Mouse (Mus musculus) brain, embryonic 14.5 days (tissue): ENCODE results near the gene Rxfp2. TPM values are rescaled to one million over a fixed set of nuclear protein-coding genes. Genes with fewer than 3 reads are reported as not detected.
A peak's percentile ranks its signal among the peaks of the same experiment; 100 is the strongest.

Experiments used
- DNase-seq: peaks from one replicate; pipeline ENCODE4 v3.0.0-alpha.2; 2011; ENCODE audit warnings: low read depth
- CTCF ChIP-seq: fragments of 200-500 bp; IDR thresholded peaks from 2 replicates; pipeline ENCODE4 v1.5.1; 2012; ENCODE audit warnings: inconsistent platforms, mild to moderate bottlenecking, moderate library complexity, borderline replicate concordance; ENCODE audit not compliant: insufficient read depth, insufficient read length; ENCODE audit errors: extremely low read depth
- POLR2A ChIP-seq: fragments of 200-500 bp; IDR thresholded peaks from 2 replicates; pipeline ENCODE4 v1.6.1; 2012; ENCODE audit warnings: mild to moderate bottlenecking, inconsistent platforms, borderline replicate concordance; ENCODE audit not compliant: poor library complexity, insufficient read depth, insufficient read length, severe bottlenecking; ENCODE audit errors: extremely low read depth
- polyA plus RNA-seq: library from polyadenylated mRNA; depleted of rRNA; stranded (reverse); fragments of >200 nt; gene quantifications from 2 replicates; pipeline ENCODE4 v1.2.3, GENCODE M21; 2012

Rxfp2 gene
- polyA plus RNA-seq, 1 experiment: 0.78 TPM

DNA sequence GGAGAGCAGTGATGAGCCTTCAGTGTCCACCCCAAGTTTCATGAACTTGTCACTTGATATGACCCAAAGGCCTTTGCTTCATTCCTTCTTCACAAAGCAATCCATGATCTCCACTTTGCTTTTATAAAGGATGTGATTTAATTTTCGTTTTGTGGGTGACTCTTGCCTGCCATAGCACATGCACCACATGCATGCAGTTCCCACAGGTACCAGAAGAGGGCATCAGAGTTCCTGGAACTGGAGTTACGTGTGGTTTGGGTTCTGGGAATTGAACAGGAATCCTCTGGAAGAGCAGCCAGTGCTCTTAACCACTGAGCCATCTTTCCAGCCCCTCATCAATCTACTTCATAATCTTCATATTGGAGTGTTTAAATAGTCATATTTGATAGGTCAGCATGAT is 26.1 kb downstream of the Rxfp2 start:
- DNase-seq: no peak
- TF ChIP-seq CTCF (peak; percentile 28; the same call in 1 of the 2 replicates), POLR2A (no peak)

DNA sequence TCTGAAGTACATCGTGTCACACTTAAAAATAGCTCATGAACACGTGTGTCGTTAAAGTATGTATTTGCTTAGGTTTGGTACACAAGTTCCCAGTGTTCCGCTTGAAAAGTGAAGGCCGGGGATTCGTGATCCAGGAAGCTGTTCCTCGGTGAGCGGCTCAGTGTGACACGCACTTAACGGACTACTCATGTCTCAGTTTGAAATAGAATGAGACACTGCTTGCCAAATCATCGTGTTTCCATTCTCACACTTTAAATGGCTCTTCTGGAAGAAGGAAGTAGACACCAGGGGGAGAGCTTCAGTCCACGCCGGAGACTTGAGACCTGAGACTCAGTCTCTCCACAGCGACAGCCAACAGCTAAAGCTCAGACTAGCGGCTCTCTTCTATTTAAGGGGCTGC is 28.0 kb downstream of the Rxfp2 start:
- peak; percentile 5 for DNase-seq
- TF ChIP-seq POLR2A: no peak
- TF ChIP-seq CTCF: no peak

GRCm38 (mm10) chr5:150049946-150050345 is 31.5 kb downstream of the Rxfp2 start:
- DNase-seq: peak; percentile 13

DNA sequence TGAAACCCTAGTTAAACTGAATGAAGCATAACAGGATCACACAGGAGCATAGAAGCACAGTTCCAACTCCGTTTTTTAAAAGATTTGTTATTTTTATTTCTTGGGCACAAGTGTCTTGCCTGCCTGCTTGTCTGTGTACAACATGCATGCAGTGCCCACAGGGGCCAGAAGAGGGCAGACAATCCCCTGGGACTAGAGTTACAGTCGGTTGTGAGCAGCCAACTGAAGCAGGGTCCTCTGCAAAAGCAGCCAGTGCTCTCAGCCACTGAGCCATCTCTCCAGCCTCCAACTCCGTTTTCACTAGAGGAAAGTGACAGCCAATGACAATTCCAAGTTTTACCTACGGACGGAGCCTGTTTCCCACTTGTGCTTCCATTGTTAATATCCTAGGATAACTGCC is 33.4 kb downstream of the Rxfp2 start:
- DNase-seq: peak; percentile 57
- TF ChIP-seq CTCF: peak; percentile 53; the same call in 1 of the 2 replicates
- TF ChIP-seq POLR2A: no peak

More at GRCm38 (mm10) chr5:150049946-150050345, 31.5 kb downstream of the Rxfp2 start:
- no peak for TF ChIP-seq POLR2A
- TF ChIP-seq CTCF: peak; percentile 47; the same call in 1 of the 2 replicates

DNA sequence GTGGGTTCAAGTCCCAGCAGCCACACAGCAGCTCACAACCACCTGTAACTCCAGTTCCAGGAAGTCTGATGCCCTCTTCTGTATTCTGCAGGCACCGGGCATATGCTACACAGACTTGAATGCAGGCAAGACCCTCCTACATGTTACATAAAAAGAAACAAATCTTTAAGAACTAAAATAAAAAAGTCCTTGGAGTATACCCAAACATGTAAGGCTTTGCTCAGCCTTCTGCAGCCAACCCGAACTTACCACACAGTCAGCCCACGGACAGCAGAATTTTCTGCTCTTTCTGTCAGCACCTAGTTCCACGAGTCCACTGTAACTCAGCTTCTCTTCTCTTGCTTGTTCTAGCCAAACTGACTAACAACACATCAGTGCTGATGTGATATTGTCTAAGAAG is 34.8 kb downstream of the Rxfp2 start:
- TF ChIP-seq POLR2A (no peak), CTCF (no peak)
- no peak for DNase-seq

DNA sequence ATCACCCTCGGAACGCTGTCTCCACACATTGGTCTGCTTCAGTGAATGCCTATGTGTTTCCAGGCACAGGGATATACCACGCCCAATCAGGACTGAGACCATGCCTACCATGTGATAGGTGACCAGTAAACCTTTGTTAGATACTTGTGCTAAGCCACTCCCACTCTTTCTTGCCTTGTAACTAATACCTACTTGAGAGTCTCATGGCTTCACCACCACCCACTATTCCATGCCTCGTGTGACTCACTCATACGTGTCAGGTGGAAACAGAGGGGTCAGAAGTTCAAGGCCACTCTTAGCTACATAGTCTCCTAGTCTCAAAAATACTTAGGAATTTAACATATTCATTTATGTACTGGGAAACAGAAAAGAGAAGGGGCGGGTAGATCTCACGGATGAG is 35.5 kb downstream of the Rxfp2 start:
- no peak for TF ChIP-seq POLR2A
- TF ChIP-seq CTCF: no peak
- no peak for DNase-seq

DNA sequence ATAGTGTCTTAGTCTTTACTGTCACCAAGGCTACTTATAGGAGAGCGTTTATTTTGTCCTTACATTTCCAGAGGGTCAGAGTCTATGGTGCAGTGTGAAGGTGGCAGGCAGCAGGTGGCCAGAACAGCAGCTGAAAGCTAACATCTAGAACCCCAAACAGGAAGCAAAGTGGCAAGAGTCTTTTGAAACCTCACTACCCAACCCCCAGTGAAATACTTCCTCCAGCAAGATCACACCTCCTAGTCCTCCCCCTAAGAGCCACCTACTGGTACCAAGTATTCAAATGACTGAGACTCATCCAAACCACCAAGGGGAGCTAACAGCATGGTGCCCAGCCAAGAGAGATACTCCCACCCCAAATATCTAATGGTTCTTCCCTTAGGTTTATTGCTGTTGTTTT is 36.8 kb downstream of the Rxfp2 start:
- no peak for DNase-seq
- TF ChIP-seq CTCF (no peak), POLR2A (no peak)

DNA sequence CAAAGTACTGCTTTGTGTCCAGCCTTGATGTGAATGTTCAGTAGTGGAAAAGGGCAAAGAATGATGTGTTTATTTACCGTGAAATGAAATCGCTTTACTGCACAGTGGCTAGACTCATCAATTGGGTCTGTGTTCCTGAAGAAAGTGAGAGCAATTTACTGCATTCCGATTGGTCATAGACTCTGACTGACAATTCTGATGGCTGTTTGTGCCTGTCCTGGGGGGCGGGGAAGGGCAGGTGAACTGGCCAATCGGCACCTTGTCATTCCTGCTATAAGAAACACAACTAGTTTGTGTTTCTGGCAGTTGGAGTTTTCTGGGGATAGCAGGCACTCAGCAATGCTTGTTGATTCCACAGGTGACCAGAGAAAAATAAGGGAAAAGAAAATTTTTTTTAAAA is 37.6 kb downstream of the Rxfp2 start:
- DNase-seq: peak; percentile 21
- TF ChIP-seq POLR2A (no peak), CTCF (no peak)

DNA sequence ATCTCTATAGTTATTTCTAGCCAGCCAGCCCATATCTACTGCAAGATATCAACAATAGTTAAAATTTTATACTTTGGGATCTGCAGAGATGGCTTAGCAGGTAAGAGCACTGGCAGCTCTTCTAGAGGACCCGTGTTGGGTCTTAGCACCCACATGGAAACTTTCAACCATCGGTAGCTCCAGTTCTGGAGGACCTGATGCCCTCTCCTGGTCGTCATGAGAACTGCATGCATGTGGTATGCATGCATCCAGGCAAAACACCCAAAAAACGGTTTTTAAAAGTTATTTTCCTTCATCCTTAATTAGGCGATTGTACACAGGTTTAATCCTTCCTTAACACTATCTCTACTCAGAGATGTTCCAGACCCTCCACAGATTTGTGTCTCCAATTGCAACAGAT is 40.4 kb downstream of the Rxfp2 start:
- no peak for DNase-seq
- TF ChIP-seq CTCF (peak; percentile 27; the same call in 1 of the 2 replicates), POLR2A (no peak)

- DNase-seq: no peak
- TF ChIP-seq POLR2A: no peak
- TF ChIP-seq CTCF: no peak
Measured at GRCm38 (mm10) chr5:150059466-150059865, 41.0 kb downstream of the Rxfp2 start.

GRCm38 (mm10) chr5:150061086-150061485 is 42.6 kb downstream of the Rxfp2 start:
- TF ChIP-seq POLR2A: no peak
- TF ChIP-seq CTCF: no peak
- no peak for DNase-seq

DNA sequence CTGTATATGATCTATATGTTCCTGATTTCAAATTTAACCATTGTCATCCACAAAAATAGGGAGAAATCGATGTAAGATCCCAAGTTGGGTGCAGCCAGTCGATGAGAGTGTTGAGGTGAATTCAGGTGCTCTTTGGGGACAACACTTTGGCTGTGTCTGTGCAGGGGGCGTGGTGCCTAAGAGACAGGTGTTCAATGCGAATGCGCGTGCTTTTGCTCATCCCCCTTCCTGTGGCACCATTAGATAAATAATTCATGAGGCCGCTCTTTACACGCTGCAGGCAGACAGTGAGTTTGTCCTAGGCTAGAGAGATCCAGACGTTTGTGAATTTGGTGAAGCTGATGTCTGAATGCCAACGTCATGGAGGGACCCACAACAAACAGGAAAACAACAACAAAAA is 45.8 kb downstream of the Rxfp2 start:
- TF ChIP-seq CTCF (no peak), POLR2A (no peak)
- DNase-seq: peak; percentile 8
